Mouse (Mus musculus) E14TG2a.4 (cell line): ENCODE data around the gene Gm20498.

Experiments used
- H3K27me3 ChIP-seq: 2 replicates; pipeline ENCODE4 v1.6.1; 2014; ENCODE audit warnings: low read length, control low read depth; ENCODE audit not compliant: insufficient read depth
- H3K36me3 ChIP-seq: 2 replicates; pipeline ENCODE4 v1.6.1; 2014; ENCODE audit warnings: low read length, control low read depth; ENCODE audit not compliant: insufficient read depth
- H3K4me1 ChIP-seq: replicated peaks from 2 replicates; pipeline ENCODE4 v1.6.1; 2014; ENCODE audit warnings: low read depth, low read length, control low read depth
- H3K4me3 ChIP-seq: replicated peaks from 2 replicates; pipeline ENCODE4 v1.5.1; 2014; ENCODE audit warnings: mild to moderate bottlenecking, low read length
- H3K9me3 ChIP-seq: 2 replicates; pipeline ENCODE4 v1.6.1; 2014; ENCODE audit warnings: low read length, control low read depth
- CTCF ChIP-seq: conservative IDR thresholded peaks from 2 replicates; pipeline ENCODE4 v1.5.1; 2014; ENCODE audit warnings: low read length
- NANOG ChIP-seq: IDR thresholded peaks from 2 replicates; pipeline ENCODE4 v1.6.1; 2014; ENCODE audit warnings: borderline replicate concordance, low read length, mixed read lengths
- POU5F1 ChIP-seq: IDR thresholded peaks from 2 replicates; pipeline ENCODE4 v1.6.1; 2014; ENCODE audit warnings: low read length, borderline replicate concordance

Gm20498 gene

GRCm38 (mm10) chr12:81324116-81324515, 208.6 kb downstream of the Gm20498 start:
- H3K4me3 ChIP-seq = no peak overlapping the region
- H3K27me3 ChIP-seq = peaks cover 20% of the 10 kb centered on the region
- H3K9me3 ChIP-seq = no peaks in the 10 kb centered on the region
- H3K36me3 ChIP-seq = no peaks in the 10 kb centered on the region
- TF ChIP-seq CTCF (no peak), NANOG (no peak), POU5F1 (no peak)
- H3K4me1 ChIP-seq = no peaks in the 10 kb centered on the region

DNA sequence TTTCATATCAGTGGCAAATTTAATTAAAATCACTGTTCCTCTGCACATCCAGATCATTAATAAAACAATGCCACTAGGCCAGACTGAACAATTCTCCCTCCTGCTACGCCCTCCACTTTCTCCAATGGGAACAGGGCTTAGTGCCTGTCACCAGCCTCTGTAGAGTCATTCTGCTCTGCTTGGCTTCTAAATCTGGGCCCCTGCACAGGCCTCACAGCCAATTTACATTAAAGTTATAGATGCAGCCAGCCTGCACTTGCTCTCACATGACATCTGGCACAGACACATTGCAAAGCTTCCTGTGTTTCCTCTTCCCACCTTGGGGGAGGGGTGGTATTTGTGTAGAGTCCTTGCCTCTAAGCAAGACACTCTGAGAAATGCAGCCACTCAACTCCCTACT, 211.7 kb downstream of the Gm20498 start:
- TF ChIP-seq NANOG (no peak), CTCF (no peak), POU5F1 (no peak)
- no peaks in the 10 kb centered on the region for H3K36me3 ChIP-seq
- H3K9me3 ChIP-seq = no peaks in the 10 kb centered on the region
- H3K27me3 ChIP-seq = 0 out of 2 replicates have a peak, but pooled peaks cover 9% of the 10 kb centered on the region
- no peaks in the 10 kb centered on the region for H3K4me1 ChIP-seq
- H3K4me3 ChIP-seq = no peak overlapping the region

DNA sequence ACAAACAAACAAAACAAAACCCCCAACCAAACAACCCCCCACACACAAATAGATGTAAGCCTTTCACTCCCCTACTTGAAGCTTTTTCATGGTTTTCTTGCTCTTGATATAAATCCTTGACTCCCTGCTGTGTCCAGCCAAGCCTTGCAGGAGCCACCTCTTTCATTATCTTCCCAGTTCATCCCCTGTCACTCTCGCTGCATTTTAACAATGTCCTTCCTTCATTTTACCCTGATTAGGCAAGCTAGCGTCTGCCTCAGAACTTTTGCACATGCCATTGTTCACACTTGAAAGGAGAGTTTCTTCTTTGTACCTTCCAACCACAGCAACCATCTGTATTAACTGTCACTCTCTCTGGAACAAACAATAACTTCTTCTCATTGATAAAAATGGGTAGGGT, 214.9 kb downstream of the Gm20498 start:
- Histone ChIP-seq H3K36me3 (no peaks in the 10 kb centered on the region), H3K4me3 (no peak overlapping the region), H3K9me3 (0 out of 2 replicates have a peak, but pooled peaks cover 2% of the 10 kb centered on the region), H3K27me3 (no peaks in the 10 kb centered on the region), H3K4me1 (no peaks in the 10 kb centered on the region)
- TF ChIP-seq POU5F1 = no peak
- TF ChIP-seq NANOG = no peak
- no peak for TF ChIP-seq CTCF

- no peak for TF ChIP-seq NANOG
- no peak for TF ChIP-seq POU5F1
- no peak for TF ChIP-seq CTCF
- Histone ChIP-seq H3K36me3 (no peaks in the 10 kb centered on the region), H3K4me3 (no peak overlapping the region), H3K9me3 (0 out of 2 replicates have a peak, but pooled peaks cover 2% of the 10 kb centered on the region), H3K27me3 (no peaks in the 10 kb centered on the region), H3K4me1 (no peaks in the 10 kb centered on the region)
These were observed 216.8 kb downstream of the Gm20498 start for GRCm38 (mm10) chr12:81315953-81316352.
